Mouse (Mus musculus) C2C12 (cell line): ENCODE measurements around the gene Otud7a.

Experiments used
- CEBPB ChIP-seq: IDR thresholded peaks from one replicate; pipeline ENCODE4 v1.6.1; 2011; ENCODE audit warnings: low read depth, mild to moderate bottlenecking, control low read depth, moderate library complexity
- CTCF ChIP-seq: IDR thresholded peaks from one replicate; pipeline ENCODE4 v1.5.1; 2011; ENCODE audit not compliant: control insufficient read depth, insufficient read depth, insufficient read length
- FOSL1 ChIP-seq: IDR thresholded peaks from one replicate; pipeline ENCODE4 v1.8.0; 2011; ENCODE audit warnings: mild to moderate bottlenecking, low read length; ENCODE audit not compliant: poor library complexity, insufficient read depth, severe bottlenecking
- MAX ChIP-seq: IDR thresholded peaks from one replicate; pipeline ENCODE4 v1.6.1; 2011; ENCODE audit warnings: mild to moderate bottlenecking, control low read depth
- MYOG ChIP-seq: IDR thresholded peaks from one replicate; pipeline ENCODE4 v1.6.1; 2011; ENCODE audit not compliant: control insufficient read depth, insufficient read length; ENCODE audit errors: extremely low read depth
- USF1 ChIP-seq: IDR thresholded peaks from one replicate; pipeline ENCODE4 v1.6.1; 2011; ENCODE audit warnings: low read depth, mild to moderate bottlenecking, control low read depth, moderate library complexity

DNA sequence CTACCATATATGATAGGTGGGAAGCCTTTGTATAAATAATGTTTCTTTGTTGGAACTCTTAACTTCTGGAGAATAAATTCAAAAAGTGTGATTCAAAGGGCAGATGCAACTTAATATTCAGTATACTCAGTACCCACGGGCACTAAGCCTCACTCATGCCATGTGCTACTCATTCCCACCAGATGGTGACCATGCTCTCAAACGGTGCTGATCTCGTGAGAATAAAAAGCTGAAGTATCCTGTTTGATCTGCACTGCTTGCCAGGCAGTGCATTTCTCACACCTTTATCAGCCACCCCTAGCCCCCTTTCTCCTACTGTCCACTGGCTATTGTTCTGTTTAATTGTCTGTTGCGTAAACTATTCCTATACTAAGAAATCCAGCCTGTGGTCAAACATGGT lies 146.8 kb downstream of the Otud7a start:
- TF ChIP-seq CTCF (no peak), USF1 (no peak), CEBPB (no peak), MYOG (no peak), FOSL1 (no peak), MAX (no peak)
